Mouse (Mus musculus): ENCODE data around the gene Gm6309.
"Not testable (repeated sequence)": the region's sequence is repeated elsewhere in the genome, so short reads cannot be mapped to it uniquely, and the experiment has no call there.

Gm6309 gene

GRCm38 (mm10) chr5:146170621-146171020, at the start of gene Gm6309:
Gm6309 (minus strand) TSS chr5:146170721.
- not testable (repeated sequence) for ATAC-seq (ENCODE audit: low TSS enrichment)

- no peak for ATAC-seq (ENCODE audit: low TSS enrichment)
Measured at GRCm38 (mm10) chr5:146205537-146205936, 35.0 kb upstream of the Gm6309 start.

- no peak for ATAC-seq (ENCODE audit: low TSS enrichment)
Measured at GRCm38 (mm10) chr5:146203921-146204320, 33.4 kb upstream of the Gm6309 start.

GRCm38 (mm10) chr5:146200580-146200979, 30.1 kb upstream of the Gm6309 start:
- ATAC-seq (ENCODE audit: low TSS enrichment): no peak

- no peak for ATAC-seq (ENCODE audit: low TSS enrichment)
Measured at GRCm38 (mm10) chr5:146199540-146199939, 29.0 kb upstream of the Gm6309 start.

GRCm38 (mm10) chr5:146199073-146199472, 28.6 kb upstream of the Gm6309 start:
- no peak for ATAC-seq (ENCODE audit: low TSS enrichment)

- ATAC-seq (ENCODE audit: low TSS enrichment): no peak
Measured at GRCm38 (mm10) chr5:146193360-146193759, 22.8 kb upstream of the Gm6309 start.

GRCm38 (mm10) chr5:146190501-146191269, 20.2 kb upstream of the Gm6309 start:
- no peak for ATAC-seq (ENCODE audit: low TSS enrichment)

- ATAC-seq (ENCODE audit: low TSS enrichment): no peak
Measured at GRCm38 (mm10) chr5:146190093-146190492, 19.6 kb upstream of the Gm6309 start.

- no peak for ATAC-seq (ENCODE audit: low TSS enrichment)
Measured at GRCm38 (mm10) chr5:146188712-146189111, 18.2 kb upstream of the Gm6309 start.

GRCm38 (mm10) chr5:146188144-146188543, 17.6 kb upstream of the Gm6309 start:
- ATAC-seq (ENCODE audit: low TSS enrichment): no peak

GRCm38 (mm10) chr5:146187441-146187840, 16.9 kb upstream of the Gm6309 start:
- not testable (repeated sequence) for ATAC-seq (ENCODE audit: low TSS enrichment)

- ATAC-seq (ENCODE audit: low TSS enrichment): not testable (repeated sequence)
Measured at GRCm38 (mm10) chr5:146185204-146185603, 14.7 kb upstream of the Gm6309 start, which contains the start of gene 1700001J03Rik. 1700001J03Rik (minus strand) TSS chr5:146185304.

- not testable (repeated sequence) for ATAC-seq (ENCODE audit: low TSS enrichment)
Measured at GRCm38 (mm10) chr5:146172744-146173143, 2.2 kb upstream of the Gm6309 start.

- not testable (repeated sequence) for ATAC-seq (ENCODE audit: low TSS enrichment)
Measured at GRCm38 (mm10) chr5:146160439-146160838, 10.1 kb downstream of the Gm6309 start, which contains the start of gene Gm5565. Gm5565 (minus strand) TSS chr5:146160539.

- ATAC-seq (ENCODE audit: low TSS enrichment): not testable (repeated sequence)
Measured at GRCm38 (mm10) chr5:146158326-146158725, 12.2 kb downstream of the Gm6309 start.

GRCm38 (mm10) chr5:146150454-146150853, 20.1 kb downstream of the Gm6309 start:
- no peak for ATAC-seq (ENCODE audit: low TSS enrichment)

- ATAC-seq (ENCODE audit: low TSS enrichment): no peak
Measured at GRCm38 (mm10) chr5:146147903-146148302, 22.6 kb downstream of the Gm6309 start.

Measured in frontal cortex, adult (tissue).